Comparison of ENCODE assay signal across 7 mouse cellular contexts in genomic region chr2:121505942-121506882, GRCm38 (mm10). TPM values are rescaled to one million over a fixed set of nuclear protein-coding genes. Genes with fewer than 3 reads are reported as not detected.
DNase-seq lines count a peak whose midpoint lies in the region; ATAC-seq lines count a peak whose summit lies in the region.
"Not testable (repeated sequence)": the region's sequence is repeated elsewhere in the genome, so short reads cannot be mapped to it uniquely, and the experiment has no call there.

TSS of gene Mfap1a (minus strand) at chr2:121506665.
TSS of gene Wdr76 (plus strand) at chr2:121506723.

- peak; percentile 88 for DNase-seq in adrenal gland, postnatal 10 days
- DNase-seq in embryonic facial prominence, embryonic 10.5 days (ENCODE audit: low spot score): peak; percentile 90
- peak; percentile 85 for DNase-seq in kidney, adult 11 months
- peak; percentile 89 for DNase-seq in limb, embryonic 10.5 days (ENCODE audit: low spot score)
- DNase-seq in spleen, adult 12 weeks (ENCODE audit: low spot score): peak; percentile 72

- not testable (repeated sequence) for H3K27me3 ChIP-seq in embryonic facial prominence, embryonic 10.5 days (replicated peaks; ENCODE audit: low read depth, poor library complexity, severe bottlenecking); limb, embryonic 10.5 days (ENCODE audit: low read depth, poor library complexity, severe bottlenecking); midbrain, embryonic 13.5 days

- H3K36me3 ChIP-seq in embryonic facial prominence, embryonic 10.5 days (replicated peaks): peaks cover 44% of the 10 kb centered on the region
- peaks cover 40% of the 10 kb centered on the region for H3K36me3 ChIP-seq in limb, embryonic 10.5 days
- not testable (repeated sequence) for H3K36me3 ChIP-seq in midbrain, embryonic 13.5 days

- peak within 1 kb of the TSS; percentile 80 for H3K27ac ChIP-seq in embryonic facial prominence, embryonic 10.5 days (replicated peaks)
- H3K27ac ChIP-seq in limb, embryonic 10.5 days: peak within 1 kb of the TSS; percentile 76
- peak within 1 kb of the TSS; percentile 51; the same call in 1 of the 2 replicates for H3K27ac ChIP-seq in midbrain, embryonic 13.5 days

- peaks cover 18% of the 10 kb centered on the region for H3K4me1 ChIP-seq in embryonic facial prominence, embryonic 10.5 days
- H3K4me1 ChIP-seq in limb, embryonic 10.5 days: peaks cover 18% of the 10 kb centered on the region
- peaks cover 21% of the 10 kb centered on the region for H3K4me1 ChIP-seq in midbrain, embryonic 13.5 days (replicated peaks)

- ATAC-seq in granulocyte monocyte progenitor cell, adult 5-6 weeks (replicated peaks; ENCODE audit: poor library complexity, severe bottlenecking): peak; percentile 95
- peak; percentile 94 for ATAC-seq in midbrain, embryonic 13.5 days

- peak within 1 kb of the TSS; percentile 67 for H3K4me3 ChIP-seq in embryonic facial prominence, embryonic 10.5 days
- peak within 1 kb of the TSS; percentile 61 for H3K4me3 ChIP-seq in limb, embryonic 10.5 days
- peak within 1 kb of the TSS; percentile 61 for H3K4me3 ChIP-seq in midbrain, embryonic 13.5 days (replicated peaks)

- H3K9me3 ChIP-seq in embryonic facial prominence, embryonic 10.5 days; limb, embryonic 10.5 days (replicated peaks); midbrain, embryonic 13.5 days: not testable (repeated sequence)

- H3K9ac ChIP-seq in midbrain, embryonic 13.5 days (replicated peaks): peak within 1 kb of the TSS; percentile 70

- WGBS in embryonic facial prominence, embryonic 10.5 days: 5% methylated on average over 42 of the region's 42 CpGs
- WGBS in limb, embryonic 10.5 days: 5% methylated on average over 42 of the region's 42 CpGs
- WGBS in midbrain, embryonic 13.5 days: 4% methylated on average over 42 of the region's 42 CpGs

- peak within 1 kb of the TSS; percentile 64 for H3K4me2 ChIP-seq in midbrain, embryonic 13.5 days (replicated peaks)

RNA-seq across cellular contexts. Expression of gene Mfap1a, which starts in this region (rescaled TPM):
- 10 to 100 TPM; 24.5 to 25.7 TPM for total RNA-seq in adrenal gland, postnatal 10 days (2021)
- polyA plus RNA-seq in embryonic facial prominence, embryonic 10.5 days (2016; fragmentation: Nextera tagmentation; extraction: Ambion mirVana): 27.1 and 28.6 TPM in 2 replicates
- total RNA-seq in granulocyte monocyte progenitor cell, adult 5-6 weeks (2014; fragmentation: Nextera tagmentation): 23.3 and 24.5 TPM in 2 replicates
- total RNA-seq in granulocyte monocyte progenitor cell, adult 5-6 weeks (2017): 36.3 and 46.9 TPM in 2 replicates
- 24.3 and 29.7 TPM in 2 replicates for polyA plus RNA-seq in limb, embryonic 10.5 days (2016; fragmentation: Nextera tagmentation; extraction: Ambion mirVana)
- polyA plus RNA-seq in midbrain, embryonic 13.5 days (2015; fragmentation: Nextera tagmentation; extraction: Ambion mirVana): 37.3 and 37.7 TPM in 2 replicates

RNA-seq across cellular contexts. Expression of gene Wdr76, which starts in this region (rescaled TPM):
- total RNA-seq in adrenal gland, postnatal 10 days (2021): 10 to 100 TPM in 1 of 2 experiments, 1 to 10 TPM in 1; 6.3 to 10.9 TPM
- polyA plus RNA-seq in embryonic facial prominence, embryonic 10.5 days (2016; fragmentation: Nextera tagmentation; extraction: Ambion mirVana): 10.8 TPM in 2 replicates
- 34.1 and 39.1 TPM in 2 replicates for total RNA-seq in granulocyte monocyte progenitor cell, adult 5-6 weeks (2014; fragmentation: Nextera tagmentation)
- total RNA-seq in granulocyte monocyte progenitor cell, adult 5-6 weeks (2017): 33.9 and 38.7 TPM in 2 replicates
- polyA plus RNA-seq in limb, embryonic 10.5 days (2016; fragmentation: Nextera tagmentation; extraction: Ambion mirVana): 9.1 and 10.3 TPM in 2 replicates
- 6.4 and 7.9 TPM in 2 replicates for polyA plus RNA-seq in midbrain, embryonic 13.5 days (2015; fragmentation: Nextera tagmentation; extraction: Ambion mirVana)

Comparison
In these comparisons a context has a peak if more than half of its experiments do, and no peak if none do; other contexts are left out.
1. Peak in every context shown above with its lines: DNase-seq, ATAC-seq, H3K4me3 ChIP-seq and H3K27ac ChIP-seq.